Mouse (Mus musculus): ENCODE data around the gene Ube2i.
"Not testable (repeated sequence)": the region's sequence is repeated elsewhere in the genome, so short reads cannot be mapped to it uniquely, and the experiment has no call there.

The Ube2i gene

GRCm38 (mm10) chr17:25252643-25253042, 21.8 kb downstream of the Ube2i start:
- peak in 1 of 2 experiments; percentile 13 for DNase-seq

- DNase-seq = peak; percentile 91
Observed at GRCm38 (mm10) chr17:25250181-25250835, 24.1 kb downstream of the Ube2i start.

- peak in 1 of 2 experiments; percentile 4 for DNase-seq
Observed at GRCm38 (mm10) chr17:25248033-25248750, 26.2 kb downstream of the Ube2i start.

DNA sequence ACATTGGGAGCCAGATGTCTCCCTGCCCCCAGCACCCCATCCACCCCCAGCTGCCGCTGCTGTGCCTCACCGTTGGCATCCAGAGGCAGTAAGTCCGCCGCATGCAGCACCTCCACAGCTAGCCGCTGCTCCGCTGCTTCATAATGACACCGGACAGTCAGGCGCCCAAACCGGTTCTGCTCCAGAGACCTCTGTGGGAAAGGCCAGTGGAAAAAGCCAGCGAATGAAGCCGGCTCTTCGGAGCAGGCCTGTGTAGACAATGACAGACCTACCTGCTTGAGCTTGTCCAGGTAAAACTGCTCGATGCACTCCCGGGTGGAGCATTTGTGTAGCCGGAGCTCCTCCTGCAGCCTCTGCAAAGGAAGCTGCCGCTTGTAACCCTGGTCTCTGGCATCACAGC, 30.2 kb downstream of the Ube2i start:
- DNase-seq = no peak

DNA sequence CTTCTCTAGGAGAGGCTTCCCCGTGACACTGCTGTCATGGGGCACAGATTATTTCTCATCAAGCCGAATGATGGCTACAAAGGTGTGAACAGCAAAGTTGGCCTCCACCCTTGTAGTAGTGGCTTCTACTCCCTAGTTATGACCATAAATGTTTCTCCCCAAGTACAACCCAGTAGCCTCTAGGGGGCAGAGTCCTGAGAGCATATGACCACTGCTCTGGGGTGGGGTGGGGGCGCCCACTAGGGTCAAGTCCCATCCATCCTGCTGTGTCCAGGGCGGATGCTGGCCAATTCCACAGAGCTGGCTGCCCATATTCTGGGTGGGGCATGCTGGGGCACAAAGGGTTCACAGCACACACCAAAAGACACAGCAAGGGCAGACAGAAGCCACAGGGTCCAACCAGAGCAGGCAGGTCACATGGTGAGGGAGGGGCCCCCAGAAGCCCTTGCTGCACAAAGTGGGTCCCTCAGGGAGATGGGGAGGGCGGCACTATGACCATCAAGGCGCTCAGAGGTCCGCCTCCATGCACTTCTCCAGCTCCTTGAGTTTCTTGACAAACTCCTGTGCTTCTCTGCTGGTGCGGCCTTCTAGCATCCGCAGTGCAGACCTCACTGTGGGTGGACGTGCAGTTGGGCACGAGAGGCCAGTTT, 31.2 kb downstream of the Ube2i start:
- no peak for DNase-seq

GRCm38 (mm10) chr17:25239695-25240636, 34.5 kb downstream of the Ube2i start, which contains the start of the genes Gnptg and Tsr3:
TSS of gene Gnptg (minus strand) at chr17:25240124.
TSS of gene Tsr3 (plus strand) at chr17:25240170.
- DNase-seq = peak; percentile 93

- DNase-seq = no peak
Observed at GRCm38 (mm10) chr17:25235635-25236034, 38.8 kb downstream of the Ube2i start.

DNA sequence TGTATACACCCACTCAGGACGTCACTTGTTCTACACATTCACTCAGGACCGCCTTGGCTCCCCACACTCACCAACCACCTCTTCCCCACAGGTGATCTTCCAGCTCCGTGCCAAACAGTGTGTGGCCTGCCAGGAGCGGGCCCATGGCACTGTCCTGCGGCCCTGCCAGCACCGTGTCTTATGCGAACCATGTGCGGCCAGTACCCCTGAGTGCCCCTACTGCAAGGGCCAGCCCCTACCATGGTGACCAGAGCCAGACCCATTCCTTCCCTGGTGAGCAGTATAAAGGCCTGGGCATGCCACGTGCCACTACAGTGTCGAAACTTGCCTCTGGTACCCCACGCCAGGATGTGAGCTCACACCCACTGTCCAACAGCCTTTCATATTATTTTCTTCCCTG, 42.8 kb downstream of the Ube2i start:
- not testable (repeated sequence) for DNase-seq

DNA sequence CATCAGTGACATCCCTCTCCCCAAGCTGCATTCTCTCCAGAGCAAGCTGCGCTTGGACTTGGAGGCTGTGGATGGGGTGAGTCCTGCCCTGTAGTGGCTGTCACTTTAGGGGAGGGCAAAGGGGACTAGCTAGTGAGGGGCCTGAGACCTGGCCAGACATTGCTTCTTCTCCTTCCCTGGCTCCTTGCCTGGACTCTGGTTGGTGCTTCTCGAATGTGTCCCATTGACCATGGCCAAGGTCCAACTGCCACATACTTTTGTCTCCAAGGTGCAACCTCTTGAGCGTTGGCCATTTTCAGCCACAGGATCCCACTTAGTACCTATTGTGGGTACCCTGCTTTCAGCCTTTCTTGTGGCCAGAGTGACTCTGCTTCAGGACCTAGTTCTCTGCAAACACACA, 43.7 kb downstream of the Ube2i start:
- DNase-seq = peak; percentile 59 to 68

DNA sequence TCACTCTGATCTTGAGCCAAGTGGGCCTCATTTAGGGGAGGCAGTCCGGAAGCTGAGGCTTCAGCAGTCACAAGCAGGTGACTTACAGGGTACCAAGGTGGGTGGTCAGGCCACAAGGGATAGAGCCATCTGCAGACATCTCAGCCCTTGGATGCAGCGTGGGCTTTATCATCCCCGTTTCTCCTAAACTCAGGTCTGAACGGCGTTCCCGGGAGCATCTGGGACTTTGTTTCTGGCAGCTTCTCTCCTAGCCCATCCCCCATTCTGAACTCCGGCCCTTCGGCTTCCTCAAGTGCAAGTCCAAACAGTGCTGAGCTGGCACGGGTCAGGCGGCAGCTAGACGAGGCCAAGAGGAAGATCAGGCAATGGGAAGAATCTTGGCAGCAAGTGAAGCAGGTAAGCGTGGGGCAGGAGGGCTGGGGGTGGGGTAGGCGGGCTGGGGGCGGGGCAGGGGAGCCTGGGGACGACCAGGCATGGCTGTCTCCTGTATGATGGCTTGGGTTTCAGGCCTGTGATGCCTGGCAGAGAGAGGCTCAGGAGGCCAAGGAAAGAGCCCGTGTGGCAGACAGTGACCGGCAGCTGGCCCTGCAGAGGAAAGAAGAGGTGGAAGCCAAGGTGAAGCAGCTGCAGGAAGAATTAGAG, 44.3 kb downstream of the Ube2i start:
- DNase-seq = peak in 1 of 2 experiments; percentile 43

GRCm38 (mm10) chr17:25227991-25228390, 46.4 kb downstream of the Ube2i start:
- DNase-seq = no peak

- no peak for DNase-seq
Observed at GRCm38 (mm10) chr17:25225659-25226058, 48.8 kb downstream of the Ube2i start.

DNA sequence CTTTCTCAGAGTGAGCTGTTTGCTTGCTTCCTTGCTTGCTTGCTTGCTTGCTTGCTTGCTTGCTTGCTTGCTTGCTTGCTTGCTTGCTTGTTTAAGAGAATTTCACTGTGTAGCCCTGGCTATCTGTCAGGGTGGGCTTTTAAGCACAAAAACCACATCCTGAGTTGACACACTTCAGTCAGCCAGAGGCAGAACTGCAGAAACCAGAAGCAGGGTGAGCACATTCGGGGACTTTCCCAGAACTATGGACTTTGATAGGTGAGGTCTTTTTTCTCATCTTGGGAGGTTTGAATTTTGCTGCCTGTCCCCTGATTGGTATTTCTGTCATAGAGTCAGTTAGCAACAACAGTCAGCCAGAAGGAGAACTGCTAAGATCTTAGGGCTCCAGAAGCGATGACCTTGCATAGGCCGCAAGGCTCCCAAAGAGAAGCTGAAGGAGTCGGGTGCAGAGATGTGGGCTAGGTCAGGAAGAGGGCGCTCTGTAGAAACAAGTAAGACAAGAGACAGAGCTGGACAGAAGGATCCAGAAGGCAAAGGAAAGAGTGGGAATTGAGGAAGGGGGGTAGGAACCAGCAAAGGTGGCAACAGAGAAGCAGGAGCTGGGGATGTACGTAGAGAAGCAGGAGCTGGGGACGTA, 49.7 kb downstream of the Ube2i start:
- no peak for DNase-seq

DNA sequence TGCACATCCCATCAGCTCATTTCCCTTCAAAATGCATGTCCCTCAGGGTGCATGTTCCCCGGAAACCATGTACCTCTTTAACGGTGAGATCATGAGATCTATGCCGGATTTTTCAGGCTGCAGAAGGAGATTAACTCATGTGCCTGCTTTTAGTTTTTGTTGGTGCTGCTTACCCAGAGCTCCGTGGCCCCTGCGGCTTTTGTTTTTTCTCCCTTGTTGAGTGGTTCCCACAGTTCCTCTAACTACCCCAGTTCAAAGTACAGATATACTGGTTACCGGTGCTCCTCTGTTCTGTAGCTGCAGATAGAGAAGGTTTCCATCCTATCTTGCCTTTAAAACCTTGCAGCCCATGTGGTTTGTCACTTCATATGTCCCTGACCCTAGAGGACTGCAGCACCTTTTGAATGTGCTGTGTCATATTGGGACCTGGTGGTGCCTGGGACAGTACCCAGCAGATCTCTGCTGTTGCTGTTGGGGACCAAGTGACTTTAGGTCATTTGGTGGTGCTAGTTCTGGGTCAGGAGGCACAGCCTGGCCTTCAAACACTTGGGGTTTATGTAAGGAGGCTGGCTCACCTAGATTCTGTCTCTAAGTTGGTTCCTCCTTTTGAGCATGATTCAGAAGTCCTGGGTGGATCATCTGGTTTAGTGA, 51.3 kb downstream of the Ube2i start:
- DNase-seq = no peak

DNA sequence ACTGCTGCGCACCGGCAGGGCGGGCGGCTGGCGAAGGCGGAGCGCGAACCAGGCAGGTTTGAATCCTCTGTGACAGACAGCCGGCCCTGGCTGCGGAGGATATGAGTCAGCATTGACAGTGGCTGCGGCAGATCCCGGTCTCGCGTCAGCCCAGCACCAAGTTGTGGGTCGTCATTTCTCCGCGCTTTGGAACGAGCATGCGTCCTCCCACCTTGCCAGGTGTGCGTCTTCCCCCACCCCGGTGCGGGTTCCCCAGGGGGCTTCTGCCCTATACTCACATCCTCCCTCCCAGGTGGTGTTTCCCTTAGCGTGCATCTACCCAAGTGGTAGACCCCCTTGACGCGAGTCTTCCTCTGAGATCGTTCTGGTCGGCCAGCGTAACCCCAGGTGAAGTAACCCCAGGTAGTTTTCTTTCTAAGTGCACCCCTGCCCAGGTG, 51.9 kb downstream of the Ube2i start:
- DNase-seq = peak in 1 of 2 experiments; percentile 58

- peak; percentile 85 to 90 for DNase-seq
Observed at GRCm38 (mm10) chr17:25221821-25222503, 52.5 kb downstream of the Ube2i start.

DNA sequence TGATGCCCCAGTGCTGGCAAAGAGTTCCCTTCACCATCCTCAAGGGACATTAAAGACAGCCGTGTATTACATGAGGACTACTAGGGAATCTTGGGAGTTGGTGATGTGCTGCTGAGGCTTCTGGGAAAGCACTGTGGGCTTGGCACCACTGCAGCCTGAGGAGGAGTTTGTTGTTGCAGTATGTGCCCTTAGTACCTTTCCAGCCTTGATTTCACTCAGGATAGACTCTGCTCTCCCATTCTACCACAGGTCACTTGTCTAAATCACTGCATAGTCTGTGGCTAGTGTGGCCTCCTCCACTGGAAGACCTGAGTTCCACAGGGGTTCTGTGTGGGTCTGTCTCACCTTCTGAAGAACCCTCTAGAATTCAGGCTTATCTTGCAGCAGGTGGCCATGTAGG, 53.7 kb downstream of the Ube2i start:
- DNase-seq = no peak

- DNase-seq = no peak
Observed at GRCm38 (mm10) chr17:25219492-25220295, 54.7 kb downstream of the Ube2i start.

DNA sequence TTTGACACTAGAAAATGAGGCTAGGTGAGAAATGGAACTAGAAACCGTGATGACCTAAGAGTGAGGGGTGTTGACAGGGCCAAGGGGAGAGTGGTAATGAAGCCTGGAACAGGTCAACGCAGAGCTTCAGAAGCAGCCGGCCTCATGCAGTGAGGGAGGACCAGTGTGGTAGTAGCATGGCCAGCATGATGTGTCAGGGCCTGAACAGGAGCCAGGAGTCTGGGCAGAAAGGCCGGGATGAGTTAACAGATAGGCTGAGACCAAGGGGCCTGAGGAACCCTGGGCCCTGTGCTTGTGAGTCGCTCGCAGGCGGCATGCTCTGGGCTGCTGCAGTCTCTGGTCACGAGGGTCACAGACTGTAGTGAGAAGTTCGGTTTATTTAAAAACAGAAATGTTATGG, 55.5 kb downstream of the Ube2i start:
- no peak for DNase-seq
